In the genomic region with DNA sequence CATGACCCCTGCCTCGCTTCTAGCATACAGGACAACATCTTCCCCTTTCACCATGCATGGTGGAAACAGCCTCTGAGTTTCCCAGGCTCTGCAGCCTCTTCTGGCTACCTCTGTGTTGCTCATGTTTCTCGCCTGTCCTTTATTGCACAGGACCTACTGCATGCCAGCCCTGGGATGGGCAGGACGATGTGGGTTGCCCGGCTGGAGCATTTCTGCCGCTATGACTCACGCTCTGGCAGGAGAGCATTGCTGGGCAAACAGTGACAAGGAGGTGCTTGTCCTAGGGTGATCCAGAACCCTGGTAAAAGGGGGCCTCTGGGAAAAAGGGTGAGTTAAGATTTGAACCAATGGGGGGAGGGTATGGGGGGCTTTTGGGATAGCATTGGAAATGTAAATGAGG, we compare ENCODE assay signal across 21 mouse cellular contexts. TPM values are rescaled to one million over a fixed set of nuclear protein-coding genes. Genes with fewer than 3 reads are reported as not detected.
DNase-seq lines count a peak whose midpoint lies in the region; ATAC-seq and TF ChIP-seq lines count a peak whose summit lies in the region.
"Had no signal": no experiment of that assay in that cellular context is flagged by ENCODE, and none has a peak within 500 bp of the region (broad histone marks: within the 10 kb centered on the region; RNA-seq: fewer than 3 reads in every experiment).

No protein-coding gene starts in this region.

- no peak for TF ChIP-seq CTCF in lung, postnatal 0 days (IDR thresholded peaks at IDR 0.05)
- no peak for TF ChIP-seq CTCF in stomach, postnatal 0 days (IDR thresholded peaks at IDR 0.05; ENCODE audit: low read depth)

- WGBS in lung, postnatal 0 days: 62% methylated on average over 6 of the region's 6 CpGs
- WGBS in stomach, postnatal 0 days: 61% methylated on average over 6 of the region's 6 CpGs

- H3K36me3 ChIP-seq in lung, postnatal 0 days (ENCODE audit: insufficient read depth, low read length): no peaks in the 10 kb centered on the region
- no peaks in the 10 kb centered on the region for H3K36me3 ChIP-seq in stomach, postnatal 0 days (ENCODE audit: control insufficient read depth, insufficient read depth, low read length)
- H3K36me3 ChIP-seq: hindbrain, embryonic 10.5 days; midbrain, embryonic 10.5 days; stomach, embryonic 15.5 days had no signal

- ATAC-seq in lung, postnatal 0 days: peak; percentile 95
- ATAC-seq in stomach, postnatal 0 days (ENCODE audit: low FRiP score, low TSS enrichment): peak; percentile 82
- ATAC-seq: activated CD4-positive, CD25-positive, alpha-beta regulatory T cell, adult 4 months; CD4-positive, CD25-positive, alpha-beta regulatory T cell, adult 4 months; forebrain, postnatal 0 days; liver, postnatal 0 days had no signal

- H3K27ac ChIP-seq in lung, postnatal 0 days (ENCODE audit: low read length): peak overlapping the region; percentile 66
- peak overlapping the region; percentile 71 for H3K27ac ChIP-seq in stomach, postnatal 0 days (replicated peaks)
- H3K27ac ChIP-seq: hindbrain, embryonic 10.5 days; midbrain, embryonic 10.5 days; stomach, embryonic 15.5 days had no signal

- no peak overlapping the region for H3K9ac ChIP-seq in lung, postnatal 0 days (replicated peaks; ENCODE audit: low read depth)
- no peak overlapping the region for H3K9ac ChIP-seq in stomach, postnatal 0 days (ENCODE audit: low read length)
- H3K9ac ChIP-seq: forebrain, postnatal 0 days; liver, postnatal 0 days; stomach, embryonic 15.5 days had no signal

- no peak; the same call in 1 of the 2 replicates for TF ChIP-seq EP300 in lung, postnatal 0 days (IDR thresholded peaks at IDR 0.05)
- no peak for TF ChIP-seq EP300 in stomach, postnatal 0 days (optimal IDR thresholded peaks at IDR 0.05)

- intact Hi-C loops in heart, postnatal 14 days (cut with DNase I): no loop called here

- no peaks in the 10 kb centered on the region for H3K4me1 ChIP-seq in lung, postnatal 0 days (ENCODE audit: insufficient read depth, low read depth, low read length)
- no peaks in the 10 kb centered on the region for H3K4me1 ChIP-seq in stomach, postnatal 0 days (replicated peaks; ENCODE audit: control insufficient read depth, insufficient read depth)
- H3K4me1 ChIP-seq: hindbrain, embryonic 10.5 days; midbrain, embryonic 10.5 days; stomach, embryonic 15.5 days had no signal

- H3K4me2 ChIP-seq in lung, postnatal 0 days (replicated peaks; ENCODE audit: low read depth, low read length): no peak overlapping the region
- H3K4me2 ChIP-seq in stomach, postnatal 0 days (replicated peaks; ENCODE audit: low read depth): no peak overlapping the region
- H3K4me2 ChIP-seq: heart, embryonic 11.5 days; stomach, embryonic 15.5 days had no signal

- peak; percentile 32 for DNase-seq in heart, postnatal 4 days
- DNase-seq in heart, postnatal 14 days: no peak
- peak; percentile 67 to 75 for DNase-seq in adrenal gland, postnatal 36 days
- DNase-seq in lung, postnatal 0 days (ENCODE audit: low spot score): peak; percentile 88
- peak; percentile 73 for DNase-seq in stomach, postnatal 0 days (ENCODE audit: low spot score)
- no peak for DNase-seq in T-cell, adult 2 months (ENCODE audit: low spot score)
- no peak for DNase-seq in layer of hippocampus, adult 11-12 months (ENCODE audit: low spot score)
- DNase-seq: cerebellum, postnatal 10 days; forebrain, postnatal 0 days; liver, postnatal 0 days; retina, postnatal 1 day; spleen, adult 18-20 months; thymus, postnatal 4 days had no signal

- H3K27me3 ChIP-seq in lung, postnatal 0 days (replicated peaks; ENCODE audit: insufficient read depth, low read length): no peaks in the 10 kb centered on the region
- no peaks in the 10 kb centered on the region for H3K27me3 ChIP-seq in stomach, postnatal 0 days (ENCODE audit: control insufficient read depth, insufficient read depth, low read length)
- H3K27me3 ChIP-seq: stomach, embryonic 15.5 days had no signal

- H3K4me3 ChIP-seq in lung, postnatal 0 days (ENCODE audit: low read depth, low read length): no peak overlapping the region
- H3K4me3 ChIP-seq in stomach, postnatal 0 days (ENCODE audit: low read depth, low read length): no peak overlapping the region
- H3K4me3 ChIP-seq: erythroblast, embryonic 14.5 days; hindbrain, embryonic 10.5 days; midbrain, embryonic 10.5 days; stomach, embryonic 15.5 days had no signal

- no peaks in the 10 kb centered on the region for H3K9me3 ChIP-seq in lung, postnatal 0 days (ENCODE audit: low read length)
- H3K9me3 ChIP-seq in stomach, postnatal 0 days (ENCODE audit: control insufficient read depth, low read length): no peaks in the 10 kb centered on the region
- H3K9me3 ChIP-seq: hindbrain, embryonic 10.5 days; stomach, embryonic 15.5 days had no signal

RNA-seq across cellular contexts. Expression of gene Thrap3, which starts 15.2 kb away (rescaled TPM):
- total RNA-seq in heart, postnatal 4 days (2021): 100 to 1,000 TPM; 226 TPM
- 100 to 1,000 TPM; 130 to 144 TPM for total RNA-seq in heart, postnatal 14 days (2021)
- 100 to 1,000 TPM; 186 to 192 TPM for total RNA-seq in adrenal gland, postnatal 36 days (2021)
- 98.6 and 112 TPM in 2 replicates for polyA plus RNA-seq in lung, postnatal 0 days (2015; fragmentation: Nextera tagmentation; extraction: Ambion mirVana)
- polyA plus RNA-seq in stomach, postnatal 0 days (2015; fragmentation: Nextera tagmentation; extraction: Ambion mirVana): 70.3 and 78.7 TPM in 2 replicates

RNA-seq across cellular contexts. Expression of gene Map7d1, which starts 38.4 kb away (rescaled TPM):
- 100 to 1,000 TPM; 182 to 197 TPM for total RNA-seq in heart, postnatal 4 days (2021)
- total RNA-seq in heart, postnatal 14 days (2021): 100 to 1,000 TPM; 242 to 246 TPM
- total RNA-seq in adrenal gland, postnatal 36 days (2021): 10 to 100 TPM; 47.7 to 84.9 TPM
- polyA plus RNA-seq in lung, postnatal 0 days (2015; fragmentation: Nextera tagmentation; extraction: Ambion mirVana): 27.2 and 33.3 TPM in 2 replicates
- 15.2 and 17.8 TPM in 2 replicates for polyA plus RNA-seq in stomach, postnatal 0 days (2015; fragmentation: Nextera tagmentation; extraction: Ambion mirVana)

RNA-seq across cellular contexts. Expression of gene Trappc3, which starts 44.4 kb away (rescaled TPM):
- total RNA-seq in heart, postnatal 4 days (2021): 10 to 100 TPM; 50.7 to 54.3 TPM
- 10 to 100 TPM; 45.6 to 49.3 TPM for total RNA-seq in heart, postnatal 14 days (2021)
- 10 to 100 TPM; 88.7 to 96.5 TPM for total RNA-seq in adrenal gland, postnatal 36 days (2021)
- polyA plus RNA-seq in lung, postnatal 0 days (2015; fragmentation: Nextera tagmentation; extraction: Ambion mirVana): 95.9 and 97.9 TPM in 2 replicates
- polyA plus RNA-seq in stomach, postnatal 0 days (2015; fragmentation: Nextera tagmentation; extraction: Ambion mirVana): 80.7 and 84.6 TPM in 2 replicates

RNA-seq across cellular contexts. Expression of gene Sh3d21, which starts 54.5 kb away (rescaled TPM):
- 1 to 10 TPM; 1.6 to 1.8 TPM for total RNA-seq in heart, postnatal 4 days (2021)
- total RNA-seq in heart, postnatal 14 days (2021): 1 to 10 TPM; 3.0 to 3.1 TPM
- 1 to 10 TPM; 2.9 to 3.8 TPM for total RNA-seq in adrenal gland, postnatal 36 days (2021)
- polyA plus RNA-seq in lung, postnatal 0 days (2015; fragmentation: Nextera tagmentation; extraction: Ambion mirVana): 23.3 and 30.7 TPM in 2 replicates
- 8.4 and 12.0 TPM in 2 replicates for polyA plus RNA-seq in stomach, postnatal 0 days (2015; fragmentation: Nextera tagmentation; extraction: Ambion mirVana)
- total RNA-seq: monocyte, adult 5-6 weeks had no signal

Comparison
In these comparisons a context has a peak if more than half of its experiments do, and no peak if none do; other contexts are left out.
1. DNase-seq: peak in heart, postnatal 4 days (single experiment), adrenal gland, postnatal 36 days (2 of 2), lung, postnatal 0 days (single experiment) and stomach, postnatal 0 days (single experiment); none in heart, postnatal 14 days (0 of 2), T-cell, adult 2 months (single experiment) and layer of hippocampus, adult 11-12 months (single experiment).